Mouse (Mus musculus) liver, adult 2 months (tissue): ENCODE measurements around the gene Gmpr.

Source experiments
- CTCF ChIP-seq: fragments of 200-500 bp; IDR thresholded peaks from 2 replicates; pipeline ENCODE4 v1.5.1; 2011; ENCODE audit warnings: low read depth, low read length, control low read depth
- POLR2A ChIP-seq: fragments of 200-500 bp; IDR thresholded peaks from 2 replicates; pipeline ENCODE4 v1.6.1; 2011; ENCODE audit warnings: low read length, control low read depth; ENCODE audit not compliant: insufficient read depth; ENCODE audit errors: extremely low read depth

DNA sequence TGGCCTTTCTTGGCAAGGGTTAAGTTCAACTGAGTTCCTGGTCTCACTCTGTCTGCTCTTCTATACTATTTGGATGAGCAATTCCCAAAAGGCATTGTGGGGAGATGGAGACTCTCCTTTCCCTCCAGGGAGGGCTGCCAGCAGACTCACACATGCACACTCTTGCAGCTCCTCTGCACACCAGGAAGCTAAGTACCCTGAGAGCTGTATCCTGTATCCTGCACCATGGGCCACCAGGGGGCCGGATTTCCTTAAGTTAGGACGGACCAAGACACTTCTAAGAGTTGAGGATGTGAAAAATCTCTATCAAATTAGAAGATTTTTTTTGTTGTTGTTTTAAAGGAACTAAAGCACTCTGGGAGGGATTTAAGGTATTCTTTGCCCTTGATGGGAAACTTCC lies 70.5 kb downstream of the Gmpr start:
- TF ChIP-seq CTCF: peak; percentile 30; the same call in 1 of the 2 replicates
- TF ChIP-seq POLR2A: no peak
